Mouse (Mus musculus): ENCODE measurements at regions not wholly inside any gene's neighbourhood (a gene's known extent, or its start where the extent isn't known, plus 50 kb on each side); places are given as distances from the start of the nearest gene placed in this dataset.

DNA sequence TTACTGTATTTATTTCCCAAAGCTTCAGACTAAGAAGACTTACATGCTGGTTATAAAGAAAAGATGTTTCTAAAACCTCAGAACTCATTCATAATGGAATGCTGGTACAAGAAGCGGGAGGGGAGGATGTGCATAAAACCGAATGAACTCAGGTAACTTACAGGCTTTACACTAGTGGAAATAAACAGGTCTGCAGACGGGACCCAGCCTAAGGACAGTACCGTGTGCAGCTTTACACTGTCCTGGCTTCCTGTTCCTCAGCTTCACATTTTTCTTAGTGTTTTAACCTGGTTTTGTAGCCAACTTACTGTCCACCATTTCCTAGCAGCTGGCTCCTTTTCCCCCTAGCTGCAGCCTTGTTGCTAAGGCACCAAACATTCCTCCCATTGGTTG is 196.1 kb upstream of the Zfp804b start:
- H3K36me3 ChIP-seq (ENCODE audit: control insufficient read depth in 1 of 2, insufficient read depth in 2 of 2, low read length in 2 of 2) = no peaks in the 10 kb centered on the region
- H3K27ac ChIP-seq (ENCODE audit: control insufficient read depth, low read depth, low read length) = no peak overlapping the region
- no peak overlapping the region for H3K4me3 ChIP-seq (ENCODE audit: control insufficient read depth in 1 of 2, insufficient read depth in 1 of 2, low read depth in 2 of 2, low read length in 2 of 2)
- H3K79me2 ChIP-seq (ENCODE audit: control insufficient read depth, insufficient read depth, low read length, poor library complexity) = no peaks in the 10 kb centered on the region
- no peaks in the 10 kb centered on the region for H3K4me1 ChIP-seq (ENCODE audit: control insufficient read depth in 1 of 2, insufficient read depth in 2 of 2, low read length in 2 of 2)
- H3K9ac ChIP-seq (ENCODE audit: control insufficient read depth, low read depth, low read length, poor library complexity, severe bottlenecking) = no peak overlapping the region
- TF ChIP-seq TAL1 (IDR thresholded peaks at IDR 0.05; ENCODE audit: low read length) (no peak), USF1 (IDR thresholded peaks at IDR 0.05; ENCODE audit: low read depth, low read length) (no peak), POLR2AphosphoS2 (IDR thresholded peaks at IDR 0.05; ENCODE audit: low read length) (no peak), ETS1 (IDR thresholded peaks at IDR 0.05; ENCODE audit: low read depth, low read length) (no peak), ZKSCAN1 (IDR thresholded peaks at IDR 0.05; ENCODE audit: low read depth, low read length) (no peak)
- H3K9me3 ChIP-seq (replicated peaks; ENCODE audit: insufficient read depth, low read length) = no peaks in the 10 kb centered on the region
- H3K27me3 ChIP-seq (ENCODE audit: control insufficient read depth in 1 of 2, insufficient read depth in 2 of 2, low read length in 2 of 2) = no peaks in the 10 kb centered on the region
- no peak for DNase-seq (ENCODE audit: low read depth, low spot score)

DNA sequence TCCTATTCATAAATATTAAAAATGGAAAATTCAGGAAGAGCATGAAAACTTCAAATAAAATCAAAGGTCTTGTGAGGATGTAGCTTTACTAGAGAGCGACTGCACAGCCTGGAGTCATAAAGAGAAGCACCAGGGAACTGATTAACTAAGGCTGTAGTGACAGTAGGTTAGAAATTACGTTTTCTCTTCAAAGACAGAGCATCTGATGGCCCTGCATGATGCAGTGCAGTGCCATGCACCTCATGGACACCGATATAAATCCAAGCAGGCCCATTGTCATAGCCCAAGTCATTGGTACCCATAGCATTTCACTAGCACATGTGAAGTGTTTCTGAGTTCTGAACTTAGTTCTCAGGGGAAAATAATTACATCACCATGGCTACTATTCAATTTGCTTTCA is 199.3 kb upstream of the Zfp804b start:
- no peaks in the 10 kb centered on the region for H3K79me2 ChIP-seq (ENCODE audit: control insufficient read depth, insufficient read depth, low read length, poor library complexity)
- no peaks in the 10 kb centered on the region for H3K36me3 ChIP-seq (ENCODE audit: control insufficient read depth in 1 of 2, insufficient read depth in 2 of 2, low read length in 2 of 2)
- H3K27me3 ChIP-seq (ENCODE audit: control insufficient read depth in 1 of 2, insufficient read depth in 2 of 2, low read length in 2 of 2) = no peaks in the 10 kb centered on the region
- no peak overlapping the region for H3K27ac ChIP-seq (ENCODE audit: control insufficient read depth, low read depth, low read length)
- TF ChIP-seq JUND (IDR thresholded peaks at IDR 0.05; ENCODE audit: low read depth, low read length) (no peak), SMC3 (IDR thresholded peaks at IDR 0.05; ENCODE audit: low read depth, low read length) (no peak)
- no peak for DNase-seq (ENCODE audit: low read depth, low spot score)
- no peaks in the 10 kb centered on the region for H3K9me3 ChIP-seq (replicated peaks; ENCODE audit: insufficient read depth, low read length)
- no peaks in the 10 kb centered on the region for H3K4me1 ChIP-seq (ENCODE audit: control insufficient read depth in 1 of 2, insufficient read depth in 2 of 2, low read length in 2 of 2)
- no peak overlapping the region for H3K9ac ChIP-seq (ENCODE audit: control insufficient read depth, low read depth, low read length, poor library complexity, severe bottlenecking)
- no peak overlapping the region for H3K4me3 ChIP-seq (ENCODE audit: control insufficient read depth in 1 of 2, insufficient read depth in 1 of 2, low read depth in 2 of 2, low read length in 2 of 2)

- Histone ChIP-seq H3K79me2 (ENCODE audit: control insufficient read depth, insufficient read depth, low read length, poor library complexity) (no peaks in the 10 kb centered on the region), H3K9ac (ENCODE audit: control insufficient read depth, low read depth, low read length, poor library complexity, severe bottlenecking) (no peak overlapping the region), H3K4me1 (ENCODE audit: control insufficient read depth in 1 of 2, insufficient read depth in 2 of 2, low read length in 2 of 2) (no peaks in the 10 kb centered on the region), H3K27me3 (ENCODE audit: control insufficient read depth in 1 of 2, insufficient read depth in 2 of 2, low read length in 2 of 2) (no peaks in the 10 kb centered on the region), H3K36me3 (ENCODE audit: control insufficient read depth in 1 of 2, insufficient read depth in 2 of 2, low read length in 2 of 2) (no peaks in the 10 kb centered on the region), H3K27ac (ENCODE audit: control insufficient read depth, low read depth, low read length) (no peak overlapping the region), H3K4me3 (ENCODE audit: control insufficient read depth in 1 of 2, insufficient read depth in 1 of 2, low read depth in 2 of 2, low read length in 2 of 2) (no peak overlapping the region), H3K9me3 (replicated peaks; ENCODE audit: insufficient read depth, low read length) (no peaks in the 10 kb centered on the region)
- TF ChIP-seq RCOR1 (IDR thresholded peaks at IDR 0.05; ENCODE audit: low read depth, low read length) (no peak), MAZ (IDR thresholded peaks at IDR 0.05; ENCODE audit: low read depth, low read length) (no peak), KAT2A (conservative IDR thresholded peaks at IDR 0.05; ENCODE audit: low read depth, low read length) (no peak)
- DNase-seq (ENCODE audit: low read depth, low spot score) = no peak
Observed at GRCm38 (mm10) chr5:7580413-7580812, 235.9 kb upstream of the Zfp804b start.

DNA sequence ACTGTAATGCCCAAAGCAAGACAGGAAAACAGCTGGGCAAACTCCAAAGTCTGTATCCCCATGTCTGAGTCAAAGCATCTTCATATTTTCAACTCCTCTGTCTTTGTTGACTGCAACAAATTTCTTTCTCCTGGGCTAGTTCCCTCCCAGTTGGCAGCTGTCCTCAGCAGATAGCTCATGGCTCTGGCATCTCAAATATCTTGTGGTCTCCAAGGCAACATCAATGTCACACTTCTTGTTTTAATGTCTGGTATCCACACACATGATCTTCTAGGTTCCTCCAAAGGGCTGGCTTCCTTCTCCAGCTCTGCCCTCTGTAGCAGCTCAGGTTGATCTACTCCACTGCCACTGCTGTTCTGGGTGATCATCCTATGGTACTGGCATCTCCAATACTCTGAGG is 242.0 kb upstream of the Zfp804b start:
- no peak for DNase-seq (ENCODE audit: low read depth, low spot score)
- no peaks in the 10 kb centered on the region for H3K27me3 ChIP-seq (ENCODE audit: control insufficient read depth in 1 of 2, insufficient read depth in 2 of 2, low read length in 2 of 2)
- H3K9me3 ChIP-seq (replicated peaks; ENCODE audit: insufficient read depth, low read length) = no peaks in the 10 kb centered on the region
- no peaks in the 10 kb centered on the region for H3K36me3 ChIP-seq (ENCODE audit: control insufficient read depth in 1 of 2, insufficient read depth in 2 of 2, low read length in 2 of 2)
- no peaks in the 10 kb centered on the region for H3K79me2 ChIP-seq (ENCODE audit: control insufficient read depth, insufficient read depth, low read length, poor library complexity)
- no peak overlapping the region for H3K9ac ChIP-seq (ENCODE audit: control insufficient read depth, low read depth, low read length, poor library complexity, severe bottlenecking)
- H3K4me3 ChIP-seq (ENCODE audit: control insufficient read depth in 1 of 2, insufficient read depth in 1 of 2, low read depth in 2 of 2, low read length in 2 of 2) = no peak overlapping the region
- no peak overlapping the region for H3K27ac ChIP-seq (ENCODE audit: control insufficient read depth, low read depth, low read length)
- TF ChIP-seq TBP (IDR thresholded peaks at IDR 0.05; ENCODE audit: low read depth, low read length) (no peak), ETS1 (IDR thresholded peaks at IDR 0.05; ENCODE audit: low read depth, low read length) (no peak), CHD1 (IDR thresholded peaks at IDR 0.05; ENCODE audit: low read depth, low read length) (no peak), ZNF384 (IDR thresholded peaks at IDR 0.05; ENCODE audit: low read depth, low read length) (no peak), CTCF (IDR thresholded peaks at IDR 0.05 in 2 of 3, conservative IDR thresholded peaks at IDR 0.05 in 1 of 3; ENCODE audit: control insufficient read depth in 1 of 3, insufficient read depth in 1 of 3, low read depth in 2 of 3, low read length in 3 of 3, poor library complexity in 1 of 3, severe bottlenecking in 1 of 3) (no peak), POLR2AphosphoS2 (IDR thresholded peaks at IDR 0.05; ENCODE audit: low read length) (no peak), MAFK (IDR thresholded peaks at IDR 0.05; ENCODE audit: borderline replicate concordance, low read depth, low read length) (no peak), SIN3A (IDR thresholded peaks at IDR 0.05; ENCODE audit: low read length) (no peak), NRF1 (IDR thresholded peaks at IDR 0.05; ENCODE audit: insufficient read depth, low read depth, low read length, poor library complexity, severe bottlenecking) (no peak), KAT2A (conservative IDR thresholded peaks at IDR 0.05; ENCODE audit: low read depth, low read length) (no peak), SMC3 (IDR thresholded peaks at IDR 0.05; ENCODE audit: low read depth, low read length) (no peak), CHD2 (IDR thresholded peaks at IDR 0.05; ENCODE audit: low read length) (no peak), RCOR1 (IDR thresholded peaks at IDR 0.05; ENCODE audit: low read depth, low read length) (no peak), TCF12 (IDR thresholded peaks at IDR 0.05; ENCODE audit: low read depth, low read length) (no peak), ZKSCAN1 (IDR thresholded peaks at IDR 0.05; ENCODE audit: low read depth, low read length) (no peak), MXI1 (IDR thresholded peaks at IDR 0.05; ENCODE audit: low read depth, low read length) (no peak), USF2 (IDR thresholded peaks at IDR 0.05; ENCODE audit: borderline replicate concordance in 1 of 2, insufficient read depth in 1 of 2, low read depth in 1 of 2, low read length in 2 of 2) (no peak), TAL1 (IDR thresholded peaks at IDR 0.05; ENCODE audit: low read length) (no peak)
- H3K4me1 ChIP-seq (ENCODE audit: control insufficient read depth in 1 of 2, insufficient read depth in 2 of 2, low read length in 2 of 2) = no peaks in the 10 kb centered on the region

Measured in MEL (cell line).